Mouse (Mus musculus): ENCODE measurements around the gene Pou6f1.
"Not testable (repeated sequence)": the region's sequence is repeated elsewhere in the genome, so short reads cannot be mapped to it uniquely, and the experiment has no call there.

Pou6f1 gene

DNA sequence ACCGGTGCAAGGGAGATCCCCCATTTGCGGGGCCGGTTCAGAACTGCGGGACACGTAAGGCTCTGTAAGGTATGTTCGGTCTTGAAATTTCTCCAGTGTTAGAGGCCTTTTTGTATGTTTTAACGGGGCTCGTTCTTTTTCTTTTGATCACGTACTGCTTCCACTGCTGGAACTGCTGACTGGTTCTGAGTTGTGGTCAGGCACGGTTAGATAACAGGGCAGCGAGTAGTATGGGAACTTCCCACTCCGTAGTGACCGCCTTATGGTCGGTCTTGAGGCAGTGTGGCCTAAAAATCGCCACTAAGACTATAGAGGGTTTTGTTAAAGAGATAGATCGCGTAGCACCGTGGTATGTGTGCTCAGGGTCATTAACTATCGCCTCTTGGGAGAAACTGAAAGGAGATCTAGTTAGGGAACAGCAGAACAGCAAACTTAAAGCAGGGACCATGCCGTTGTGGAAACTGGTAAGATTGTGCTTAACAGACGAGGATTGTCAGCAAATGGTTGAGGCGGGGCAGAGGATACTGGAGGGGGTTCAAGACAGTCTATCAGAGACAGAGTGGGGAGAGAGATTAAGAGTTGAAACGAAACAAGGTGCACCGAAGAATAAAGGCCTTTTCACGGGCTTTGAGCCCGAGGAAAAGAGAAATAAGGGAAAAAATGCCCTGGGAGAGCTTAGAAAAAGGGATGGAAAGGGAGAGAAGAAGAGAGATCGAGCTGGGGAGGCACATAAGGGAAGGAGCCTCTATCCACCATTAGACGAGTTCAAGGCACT is 56.7 kb downstream of the Pou6f1 start:
- in situ Hi-C loops (cut with MboI; ENCODE audit: low pct_unique_long_range_greater_than_20kb in 1 of 2, low sequenced_read_pairs in 2 of 2, unreplicated experiment in 1 of 2), result not testable (repeated sequence)

DNA sequence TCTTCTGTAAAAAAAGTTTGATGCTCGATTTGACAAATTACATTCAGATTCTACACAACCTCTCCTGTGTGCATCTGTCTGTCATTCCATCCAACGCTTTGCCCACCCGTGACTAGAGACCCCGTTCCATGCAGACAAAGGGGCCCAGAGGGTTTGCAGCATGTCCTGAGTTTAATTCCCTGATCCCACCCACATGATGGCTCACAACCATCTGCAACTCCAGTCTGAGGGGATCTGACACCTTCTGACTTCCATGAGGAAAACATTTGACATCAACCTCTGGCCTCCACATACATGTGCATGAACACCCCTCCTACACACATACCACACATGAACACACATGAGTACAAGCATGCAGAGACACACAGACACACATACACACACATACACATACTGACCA is 58.4 kb downstream of the Pou6f1 start:
- in situ Hi-C loops (cut with MboI; ENCODE audit: low pct_unique_long_range_greater_than_20kb in 1 of 2, low sequenced_read_pairs in 2 of 2, unreplicated experiment in 1 of 2), result no loop called here

DNA sequence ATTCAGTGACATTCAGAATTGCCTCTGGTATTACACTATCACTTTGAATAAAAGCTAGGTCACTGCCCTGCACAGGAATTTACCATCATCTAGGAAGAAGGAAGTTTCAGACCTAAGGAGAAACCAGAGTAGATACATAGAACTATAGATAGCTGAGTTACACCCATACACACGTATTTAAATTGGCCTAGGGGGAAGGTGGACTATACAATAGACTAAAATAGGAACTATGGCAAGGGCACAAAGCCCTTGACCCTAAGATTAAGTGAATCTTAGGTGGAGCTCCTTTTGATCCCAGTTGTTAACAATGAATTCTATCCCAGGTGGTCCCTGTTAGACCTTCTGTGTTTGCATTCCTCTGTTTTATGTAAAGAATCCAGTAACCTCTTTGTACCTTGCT is 58.8 kb downstream of the Pou6f1 start:
- in situ Hi-C loops (cut with MboI; ENCODE audit: low pct_unique_long_range_greater_than_20kb in 1 of 2, low sequenced_read_pairs in 2 of 2, unreplicated experiment in 1 of 2), result not testable (repeated sequence)

DNA sequence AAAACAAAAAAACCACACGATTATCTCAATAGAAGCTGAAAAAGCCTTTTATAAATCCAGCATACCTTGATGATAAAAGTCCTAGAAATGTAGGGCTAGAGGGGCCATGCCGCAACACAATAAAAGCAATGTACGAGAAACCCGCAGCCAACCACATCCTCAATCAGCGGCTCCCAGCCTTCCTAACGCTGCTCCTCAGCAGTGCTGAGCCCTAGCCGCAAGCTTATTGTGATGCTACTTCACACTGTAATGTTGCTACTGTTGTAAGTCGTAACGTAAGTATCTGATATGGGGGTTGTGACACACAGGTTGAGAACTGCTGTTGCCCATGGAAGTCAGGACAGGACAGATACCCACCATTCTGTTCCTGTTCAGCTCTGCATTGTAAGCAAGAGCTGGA is 60.4 kb downstream of the Pou6f1 start:
- in situ Hi-C loops (cut with MboI; ENCODE audit: low pct_unique_long_range_greater_than_20kb in 1 of 2, low sequenced_read_pairs in 2 of 2, unreplicated experiment in 1 of 2), result no loop called here

DNA sequence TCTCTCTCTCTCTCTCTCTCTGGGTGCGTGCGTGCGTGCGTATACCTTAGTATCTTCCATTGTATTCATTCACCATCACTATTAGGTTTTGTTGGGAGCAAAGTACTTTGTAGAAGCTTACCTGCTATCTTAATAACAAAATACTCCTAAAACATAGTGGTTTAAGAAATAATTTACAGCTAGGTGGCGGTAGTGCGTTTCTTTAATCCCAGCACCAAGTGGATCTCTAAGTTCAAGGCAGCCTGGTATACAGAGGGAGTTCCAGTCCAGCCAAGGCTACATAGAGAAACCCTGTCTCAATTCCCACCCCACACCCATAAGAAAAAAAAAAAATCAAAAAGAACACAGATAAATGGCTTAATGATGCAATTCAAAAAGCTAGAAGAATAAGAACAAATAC is 61.9 kb downstream of the Pou6f1 start:
- in situ Hi-C loops (cut with MboI; ENCODE audit: low pct_unique_long_range_greater_than_20kb in 1 of 2, low sequenced_read_pairs in 2 of 2, unreplicated experiment in 1 of 2), result no loop called here

DNA sequence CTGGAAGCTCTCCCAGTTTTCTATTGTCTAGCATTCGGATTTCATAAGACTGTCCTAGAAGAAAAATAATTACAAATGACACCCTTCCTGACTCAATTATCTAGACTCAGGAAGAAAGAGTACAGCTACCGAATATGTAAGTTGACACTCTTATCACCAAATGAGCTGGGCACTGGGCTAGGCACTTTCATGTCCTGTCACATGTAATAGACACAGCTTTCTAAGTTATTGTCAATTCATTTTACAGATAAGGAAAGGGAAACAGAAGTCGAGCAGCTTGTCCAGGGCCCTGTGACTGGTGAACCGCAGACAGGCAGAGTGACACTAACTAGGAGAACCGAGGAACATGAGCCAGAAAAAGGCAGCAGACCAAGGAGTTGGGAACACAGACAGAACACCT is 71.9 kb downstream of the Pou6f1 start:
- in situ Hi-C loops (cut with MboI; ENCODE audit: low pct_unique_long_range_greater_than_20kb in 1 of 2, low sequenced_read_pairs in 2 of 2, unreplicated experiment in 1 of 2), result no loop called here

DNA sequence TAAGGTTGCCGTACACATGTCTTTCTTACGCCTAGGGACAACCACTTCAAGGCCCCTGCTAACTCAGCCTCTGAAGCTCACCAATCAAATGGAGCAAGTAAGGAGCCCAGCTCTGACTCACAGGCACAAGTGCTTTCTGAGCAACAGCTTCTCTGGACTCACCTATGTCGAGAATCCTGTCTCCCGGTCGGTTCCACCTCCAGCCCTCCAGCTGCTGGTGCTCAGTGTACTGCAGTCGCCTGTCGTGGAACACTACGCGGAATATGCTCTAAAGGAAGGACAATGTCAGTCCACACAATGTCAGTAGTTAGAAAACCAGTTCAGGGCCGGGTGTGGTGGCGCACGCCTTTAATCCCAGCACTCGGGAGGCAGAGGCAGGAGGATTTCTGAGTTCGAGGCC is 74.4 kb downstream of the Pou6f1 start:
- in situ Hi-C loops (cut with MboI; ENCODE audit: low pct_unique_long_range_greater_than_20kb in 1 of 2, low sequenced_read_pairs in 2 of 2, unreplicated experiment in 1 of 2), result no loop called here

Measured in mouse embryonic stem cell (cell line).